Mouse (Mus musculus): ENCODE results near the gene Bloc1s1. TPM values are rescaled to one million over a fixed set of nuclear protein-coding genes. Genes with fewer than 3 reads are reported as not detected.

Gene Bloc1s1
- polyA plus RNA-seq, 1 experiment from 2014 or later: 251 TPM

GRCm38 (mm10) chr10:128912791-128913190 is 11.0 kb downstream of the Bloc1s1 start:
- peaks cover 58% of the 10 kb centered on the region for H3K36me3 ChIP-seq (ENCODE audit: control insufficient read depth, insufficient read depth, low read length)
- ATAC-seq (ENCODE audit: insufficient number of reproducible peaks, insufficient read depth, low FRiP score, low read depth): no peak
- H3K4me3 ChIP-seq (ENCODE audit: control insufficient read depth in 1 of 2, insufficient read depth in 1 of 2, low read depth in 1 of 2, low read length in 2 of 2): no peak overlapping the region
- 0 out of 4 replicates have a peak overlapping the region, but pooled peaks of 1 of the 2 experiments have one; percentile 17 for H3K27ac ChIP-seq (replicated peaks in 1 of 2; ENCODE audit: control insufficient read depth in 1 of 2, insufficient read depth in 1 of 2, low read depth in 2 of 2, low read length in 2 of 2)
- no peaks in the 10 kb centered on the region for H3K27me3 ChIP-seq (ENCODE audit: control insufficient read depth, insufficient read depth, low read length)
- 76% methylated on average over 4 of the region's 4 CpGs for WGBS
- H3K9me3 ChIP-seq (ENCODE audit: control insufficient read depth, low read length): no peaks in the 10 kb centered on the region
- H3K4me1 ChIP-seq (ENCODE audit: control insufficient read depth in 2 of 2, insufficient read depth in 2 of 2, low read length in 2 of 2): peaks cover 11 to 29% of the 10 kb centered on the region in 2 experiments
- no peak overlapping the region for H3K9ac ChIP-seq (ENCODE audit: low read length)
- no peak overlapping the region for H3K4me2 ChIP-seq (ENCODE audit: low read length)

GRCm38 (mm10) chr10:128912268-128912667 is 11.6 kb downstream of the Bloc1s1 start:
- Histone ChIP-seq H3K9ac (ENCODE audit: low read length) (no peak overlapping the region), H3K4me2 (ENCODE audit: low read length) (no peak overlapping the region), H3K9me3 (ENCODE audit: control insufficient read depth, low read length) (no peaks in the 10 kb centered on the region), H3K4me3 (ENCODE audit: control insufficient read depth in 1 of 2, insufficient read depth in 1 of 2, low read depth in 1 of 2, low read length in 2 of 2) (no peak overlapping the region), H3K36me3 (ENCODE audit: control insufficient read depth, insufficient read depth, low read length) (peaks cover 53% of the 10 kb centered on the region), H3K27ac (replicated peaks in 1 of 2; ENCODE audit: control insufficient read depth in 1 of 2, insufficient read depth in 1 of 2, low read depth in 2 of 2, low read length in 2 of 2) (no peak overlapping the region), H3K27me3 (ENCODE audit: control insufficient read depth, insufficient read depth, low read length) (no peaks in the 10 kb centered on the region), H3K4me1 (ENCODE audit: control insufficient read depth in 2 of 2, insufficient read depth in 2 of 2, low read length in 2 of 2) (peaks cover 11 to 29% of the 10 kb centered on the region in 2 experiments)
- no peak for ATAC-seq (ENCODE audit: insufficient number of reproducible peaks, insufficient read depth, low FRiP score, low read depth)
- 86% methylated on average over 4 of the region's 4 CpGs for WGBS

DNA sequence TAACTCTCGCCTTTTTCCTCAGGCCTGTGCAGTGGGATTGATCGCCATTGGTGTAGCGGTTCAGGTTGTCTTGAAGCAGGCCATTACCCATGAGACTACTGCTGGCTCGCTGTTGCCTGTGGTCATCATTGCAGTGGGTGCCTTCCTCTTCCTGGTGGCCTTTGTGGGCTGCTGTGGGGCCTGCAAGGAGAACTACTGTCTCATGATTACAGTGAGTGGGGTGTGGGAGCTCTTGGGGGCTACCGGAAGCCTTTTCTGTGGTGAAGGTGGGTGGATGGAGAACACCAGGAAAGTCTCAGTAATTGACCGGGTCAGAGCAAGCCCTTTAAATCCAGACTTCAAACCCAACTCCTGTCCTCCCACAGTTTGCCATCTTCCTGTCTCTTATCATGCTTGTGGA is 12.4 kb downstream of the Bloc1s1 start:
- Histone ChIP-seq H3K4me2 (ENCODE audit: low read length) (peak overlapping the region; percentile 80), H3K27me3 (ENCODE audit: control insufficient read depth, insufficient read depth, low read length) (no peaks in the 10 kb centered on the region), H3K4me3 (ENCODE audit: control insufficient read depth in 1 of 2, insufficient read depth in 1 of 2, low read depth in 1 of 2, low read length in 2 of 2) (peak overlapping the region in 1 of 2 experiments; percentile 92; a peak in 2 of 4 replicates), H3K27ac (replicated peaks in 1 of 2; ENCODE audit: control insufficient read depth in 1 of 2, insufficient read depth in 1 of 2, low read depth in 2 of 2, low read length in 2 of 2) (no peak overlapping the region), H3K4me1 (ENCODE audit: control insufficient read depth in 2 of 2, insufficient read depth in 2 of 2, low read length in 2 of 2) (peaks cover 11 to 29% of the 10 kb centered on the region in 2 experiments), H3K36me3 (ENCODE audit: control insufficient read depth, insufficient read depth, low read length) (peaks cover 44% of the 10 kb centered on the region), H3K9ac (ENCODE audit: low read length) (0 out of 2 replicates have a peak overlapping the region, but pooled peaks have one; percentile 99), H3K9me3 (ENCODE audit: control insufficient read depth, low read length) (no peaks in the 10 kb centered on the region)
- WGBS: 81% methylated on average over 6 of the region's 6 CpGs
- no peak for ATAC-seq (ENCODE audit: insufficient number of reproducible peaks, insufficient read depth, low FRiP score, low read depth)

- Histone ChIP-seq H3K4me3 (ENCODE audit: control insufficient read depth in 1 of 2, insufficient read depth in 1 of 2, low read depth in 1 of 2, low read length in 2 of 2) (peak overlapping the region; percentile 92), H3K9me3 (ENCODE audit: control insufficient read depth, low read length) (no peaks in the 10 kb centered on the region), H3K27me3 (ENCODE audit: control insufficient read depth, insufficient read depth, low read length) (no peaks in the 10 kb centered on the region), H3K36me3 (ENCODE audit: control insufficient read depth, insufficient read depth, low read length) (peaks cover 39% of the 10 kb centered on the region), H3K4me1 (ENCODE audit: control insufficient read depth in 2 of 2, insufficient read depth in 2 of 2, low read length in 2 of 2) (peaks cover 11 to 29% of the 10 kb centered on the region in 2 experiments), H3K27ac (replicated peaks in 1 of 2; ENCODE audit: control insufficient read depth in 1 of 2, insufficient read depth in 1 of 2, low read depth in 2 of 2, low read length in 2 of 2) (peak overlapping the region; percentile 61 to 94), H3K4me2 (ENCODE audit: low read length) (peak overlapping the region; percentile 80), H3K9ac (ENCODE audit: low read length) (peak overlapping the region; percentile 99)
- WGBS: 1% methylated on average over 65 of the region's 66 CpGs
- peak; percentile 31 for ATAC-seq (ENCODE audit: insufficient number of reproducible peaks, insufficient read depth, low FRiP score, low read depth)
Measured at GRCm38 (mm10) chr10:128910066-128910841, 13.6 kb downstream of the Bloc1s1 start.

DNA sequence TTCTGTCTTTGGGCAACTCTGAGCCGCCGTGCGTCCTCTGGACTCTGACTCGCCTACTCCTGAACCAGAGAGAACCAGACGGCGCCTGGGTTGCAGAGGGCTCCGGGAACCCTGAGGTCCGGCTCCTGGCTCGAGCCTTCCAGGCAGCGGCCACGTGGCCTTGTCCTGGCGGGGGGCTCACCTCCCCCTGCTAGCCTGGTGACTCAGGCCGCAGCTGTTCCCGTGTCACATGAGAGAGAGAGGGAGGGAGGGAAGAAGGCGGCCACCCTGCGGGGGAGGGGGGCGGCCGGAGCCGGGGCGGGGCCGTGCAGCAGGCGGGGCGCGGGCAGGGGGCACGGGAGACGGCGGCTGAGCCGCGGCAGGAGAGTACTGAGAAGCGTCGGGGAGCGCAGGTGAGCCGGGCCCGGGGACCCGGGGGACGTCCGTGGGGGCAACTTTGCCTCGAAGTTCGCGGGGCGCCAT is 14.2 kb downstream of the Bloc1s1 start:
- H3K4me2 ChIP-seq (ENCODE audit: low read length): peak overlapping the region; percentile 80
- peaks cover 32% of the 10 kb centered on the region for H3K36me3 ChIP-seq (ENCODE audit: control insufficient read depth, insufficient read depth, low read length)
- WGBS: under 1% methylated on average over 36 of the region's 41 CpGs
- H3K27me3 ChIP-seq (ENCODE audit: control insufficient read depth, insufficient read depth, low read length): no peaks in the 10 kb centered on the region
- peak overlapping the region; percentile 99 for H3K9ac ChIP-seq (ENCODE audit: low read length)
- peak; percentile 89 for ATAC-seq (ENCODE audit: insufficient number of reproducible peaks, insufficient read depth, low FRiP score, low read depth)
- peaks cover 11 to 29% of the 10 kb centered on the region in 2 experiments for H3K4me1 ChIP-seq (ENCODE audit: control insufficient read depth in 2 of 2, insufficient read depth in 2 of 2, low read length in 2 of 2)
- peak overlapping the region; percentile 82 to 94 for H3K27ac ChIP-seq (replicated peaks in 1 of 2; ENCODE audit: control insufficient read depth in 1 of 2, insufficient read depth in 1 of 2, low read depth in 2 of 2, low read length in 2 of 2)
- peak overlapping the region; percentile 92 for H3K4me3 ChIP-seq (ENCODE audit: control insufficient read depth in 1 of 2, insufficient read depth in 1 of 2, low read depth in 1 of 2, low read length in 2 of 2)
- H3K9me3 ChIP-seq (ENCODE audit: control insufficient read depth, low read length): no peaks in the 10 kb centered on the region

GRCm38 (mm10) chr10:128908778-128909448 is 14.9 kb downstream of the Bloc1s1 start:
- H3K4me2 ChIP-seq (ENCODE audit: low read length): peak overlapping the region; percentile 80
- peaks cover 26% of the 10 kb centered on the region for H3K36me3 ChIP-seq (ENCODE audit: control insufficient read depth, insufficient read depth, low read length)
- H3K4me1 ChIP-seq (ENCODE audit: control insufficient read depth in 2 of 2, insufficient read depth in 2 of 2, low read length in 2 of 2): peaks cover 11 to 27% of the 10 kb centered on the region in 2 experiments
- WGBS: 64% methylated on average over 13 of the region's 13 CpGs
- peak overlapping the region; percentile 92 for H3K4me3 ChIP-seq (ENCODE audit: control insufficient read depth in 1 of 2, insufficient read depth in 1 of 2, low read depth in 1 of 2, low read length in 2 of 2)
- H3K27me3 ChIP-seq (ENCODE audit: control insufficient read depth, insufficient read depth, low read length): no peaks in the 10 kb centered on the region
- peak overlapping the region; percentile 82 to 94 for H3K27ac ChIP-seq (replicated peaks in 1 of 2; ENCODE audit: control insufficient read depth in 1 of 2, insufficient read depth in 1 of 2, low read depth in 2 of 2, low read length in 2 of 2)
- H3K9me3 ChIP-seq (ENCODE audit: control insufficient read depth, low read length): no peaks in the 10 kb centered on the region
- no peak for ATAC-seq (ENCODE audit: insufficient number of reproducible peaks, insufficient read depth, low FRiP score, low read depth)
- H3K9ac ChIP-seq (ENCODE audit: low read length): peak overlapping the region; percentile 99

DNA sequence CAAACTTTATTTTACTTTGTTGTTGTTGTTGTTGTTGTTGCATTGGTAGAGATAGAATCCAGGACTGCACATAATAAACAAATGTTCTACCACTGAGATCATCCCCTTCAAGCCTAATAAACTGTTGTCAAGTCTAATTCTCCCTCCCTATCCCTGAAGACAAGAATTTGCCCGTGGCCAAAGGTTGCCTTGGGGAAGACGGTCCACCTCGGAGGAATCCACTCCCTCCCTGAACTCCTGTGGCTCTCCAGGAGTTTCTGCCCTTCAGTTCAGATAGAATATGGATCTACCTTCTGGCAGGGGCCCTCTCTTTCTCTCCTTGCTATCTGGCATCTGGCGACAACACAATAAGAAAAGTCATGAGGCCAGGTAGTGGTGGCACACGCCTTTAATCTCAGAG is 19.0 kb downstream of the Bloc1s1 start:
- ATAC-seq (ENCODE audit: insufficient number of reproducible peaks, insufficient read depth, low FRiP score, low read depth): no peak
- Histone ChIP-seq H3K36me3 (ENCODE audit: control insufficient read depth, insufficient read depth, low read length) (no peaks in the 10 kb centered on the region), H3K9me3 (ENCODE audit: control insufficient read depth, low read length) (no peaks in the 10 kb centered on the region), H3K27ac (replicated peaks in 1 of 2; ENCODE audit: control insufficient read depth in 1 of 2, insufficient read depth in 1 of 2, low read depth in 2 of 2, low read length in 2 of 2) (no peak overlapping the region), H3K4me2 (ENCODE audit: low read length) (no peak overlapping the region), H3K9ac (ENCODE audit: low read length) (no peak overlapping the region), H3K4me3 (ENCODE audit: control insufficient read depth in 1 of 2, insufficient read depth in 1 of 2, low read depth in 1 of 2, low read length in 2 of 2) (no peak overlapping the region), H3K27me3 (ENCODE audit: control insufficient read depth, insufficient read depth, low read length) (no peaks in the 10 kb centered on the region), H3K4me1 (ENCODE audit: control insufficient read depth in 2 of 2, insufficient read depth in 2 of 2, low read length in 2 of 2) (peaks cover 5 to 6% of the 10 kb centered on the region in 2 experiments)
- WGBS: 72% methylated on average over 5 of the region's 5 CpGs

Data from heart, embryonic 14.5 days (tissue).